Mouse (Mus musculus) lung, postnatal 14 days (tissue): ENCODE measurements around the gene Ccdc87.
"Not testable (repeated sequence)": the region's sequence is repeated elsewhere in the genome, so short reads cannot be mapped to it uniquely, and the experiment has no call there.

Experiments used
- DNase-seq: peaks from one replicate; pipeline ENCODE4 v3.0.0; 2021

Ccdc87 gene

DNA sequence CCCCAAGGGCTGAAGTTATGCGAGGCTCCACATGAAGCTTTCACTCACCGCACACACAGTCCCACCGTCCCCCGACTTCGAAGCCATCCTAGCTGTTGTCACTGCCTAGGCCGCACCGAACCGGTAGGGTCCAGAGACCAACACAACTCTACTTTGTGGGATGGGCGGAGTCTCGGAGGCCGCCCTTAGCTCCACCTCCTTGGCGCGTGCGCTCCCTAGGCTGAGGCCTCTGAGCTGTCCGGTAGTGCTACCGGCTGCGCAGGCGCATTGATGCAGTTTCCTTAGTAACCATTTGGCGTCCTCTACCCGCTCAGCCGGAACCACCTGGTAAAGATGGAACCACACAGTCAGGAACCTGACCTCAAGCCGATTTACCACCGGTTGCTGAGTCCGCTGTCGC is at the start of gene Ccdc87, which contains the start of gene Ccs:
Gene Ccdc87 (plus strand): TSS at position 218 of the 400 bp plus-strand sequence.
Gene Ccs (minus strand): TSS at position 184 of the 400 bp plus-strand sequence.
- peak; percentile 98 for DNase-seq

DNA sequence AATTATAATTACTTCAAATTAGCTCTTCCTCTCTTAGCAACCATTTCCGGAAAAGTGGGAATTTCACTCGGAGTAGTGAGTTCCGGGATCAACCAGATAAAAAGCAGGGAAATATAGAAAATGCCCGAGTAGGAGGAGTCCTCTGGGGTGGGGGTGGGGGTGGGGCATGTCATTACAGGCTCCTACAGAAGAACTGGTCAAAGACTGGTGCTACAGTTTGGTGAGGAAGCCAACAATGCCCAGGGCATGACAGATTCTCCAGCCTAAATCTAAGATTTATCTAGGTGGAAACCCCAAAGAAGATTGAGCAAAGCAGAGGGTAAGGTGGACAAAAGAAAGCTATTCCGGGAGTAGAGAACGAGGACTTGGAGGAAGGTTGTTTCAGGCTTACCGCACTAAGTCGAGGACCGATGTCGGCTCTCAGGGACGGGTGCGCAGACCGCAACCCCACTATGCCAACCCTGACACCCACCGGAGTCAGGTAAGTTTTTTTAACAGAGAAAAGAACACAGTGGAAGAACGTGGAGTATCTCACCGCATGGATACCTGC is 45.8 kb upstream of the Ccdc87 start:
- no peak for DNase-seq

DNA sequence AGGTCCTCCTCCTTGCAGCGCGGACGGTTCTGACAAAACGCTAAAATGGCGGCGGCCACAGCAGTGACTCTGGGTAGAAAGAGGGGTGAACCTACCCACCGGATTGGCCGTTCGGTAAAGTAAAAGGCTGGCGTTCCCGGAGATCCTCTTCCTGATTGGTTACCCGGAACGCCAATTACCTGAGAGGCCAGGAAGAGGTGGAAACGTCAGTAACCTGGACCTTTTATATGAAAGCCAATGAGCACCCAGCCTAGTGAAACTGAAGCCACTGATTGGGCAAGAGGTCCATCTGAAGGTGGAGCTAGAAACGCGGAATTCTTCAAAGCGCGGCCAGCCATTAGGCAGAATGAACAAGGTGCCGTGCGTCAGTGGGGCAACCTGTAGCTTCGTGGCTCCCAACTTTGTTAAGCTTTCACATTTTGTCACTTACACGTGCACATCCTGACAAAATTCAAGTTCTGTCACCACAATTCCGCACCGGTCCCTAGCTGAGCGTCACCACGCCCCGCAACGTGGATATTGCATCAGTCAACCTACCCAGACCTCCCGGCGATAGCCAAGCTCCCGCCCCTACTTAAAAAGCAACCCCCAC is 45.2 kb upstream of the Ccdc87 start, which contains the start of gene Rbm4:
Gene Rbm4 (minus strand): TSS at position 71 of the 592 bp plus-strand sequence.
- DNase-seq: peak; percentile 98

DNA sequence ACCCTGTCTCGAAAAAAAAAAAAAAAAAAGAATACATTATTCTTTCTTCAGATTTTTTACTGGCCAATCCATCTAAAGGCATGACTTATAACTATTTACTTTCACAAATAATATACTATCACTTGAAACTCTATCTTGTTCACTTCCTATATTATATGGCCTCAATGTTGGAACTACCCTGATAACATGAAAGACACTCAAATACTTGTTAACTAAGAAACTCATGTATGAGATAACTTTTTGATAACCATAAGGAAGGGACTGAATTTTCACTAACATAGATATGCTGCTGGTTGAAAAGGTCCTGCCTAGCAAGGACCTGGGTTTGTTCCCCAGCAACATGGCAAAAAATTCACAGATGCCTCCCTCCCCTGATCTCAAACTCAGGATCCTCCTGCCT is 43.2 kb upstream of the Ccdc87 start:
- no peak for DNase-seq

DNA sequence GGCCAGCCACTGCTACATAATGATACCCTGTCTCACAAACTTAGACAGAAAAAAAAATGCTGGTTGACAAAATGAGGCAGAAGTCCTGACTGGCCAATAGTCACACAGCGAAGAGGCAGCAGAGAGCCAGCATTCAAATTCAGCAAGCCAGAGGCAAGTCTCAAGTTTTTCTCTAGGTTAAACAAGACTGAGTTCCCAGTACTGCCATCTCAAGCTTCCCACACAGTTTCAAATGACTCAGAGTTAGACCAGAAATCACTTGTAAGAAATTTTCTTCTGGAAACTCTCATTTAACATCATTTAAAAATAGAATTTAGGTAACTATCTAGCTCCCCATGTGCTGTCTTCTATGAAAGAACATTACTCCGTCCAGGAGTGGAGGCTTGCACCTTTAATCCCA is 41.3 kb upstream of the Ccdc87 start:
- DNase-seq: no peak

DNA sequence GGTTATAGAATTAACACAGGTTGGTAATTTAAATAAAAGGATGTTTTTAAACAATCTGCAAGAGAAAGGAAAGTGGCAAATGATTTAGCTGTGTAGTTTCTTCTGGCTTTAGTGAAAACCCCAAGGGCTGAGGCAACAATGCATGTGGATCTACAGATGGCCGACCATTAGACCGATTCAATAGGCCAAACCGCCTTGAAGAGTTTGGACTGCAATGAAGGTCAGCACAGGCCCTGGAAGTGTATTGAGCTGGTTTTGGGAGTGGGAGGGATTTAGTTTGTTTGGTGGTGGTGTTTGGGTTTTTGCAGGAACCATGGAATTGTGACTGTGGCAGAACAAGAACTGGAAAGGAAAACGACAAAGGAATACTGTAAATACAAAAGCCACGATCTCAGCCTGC is 40.1 kb upstream of the Ccdc87 start:
- DNase-seq: no peak

DNA sequence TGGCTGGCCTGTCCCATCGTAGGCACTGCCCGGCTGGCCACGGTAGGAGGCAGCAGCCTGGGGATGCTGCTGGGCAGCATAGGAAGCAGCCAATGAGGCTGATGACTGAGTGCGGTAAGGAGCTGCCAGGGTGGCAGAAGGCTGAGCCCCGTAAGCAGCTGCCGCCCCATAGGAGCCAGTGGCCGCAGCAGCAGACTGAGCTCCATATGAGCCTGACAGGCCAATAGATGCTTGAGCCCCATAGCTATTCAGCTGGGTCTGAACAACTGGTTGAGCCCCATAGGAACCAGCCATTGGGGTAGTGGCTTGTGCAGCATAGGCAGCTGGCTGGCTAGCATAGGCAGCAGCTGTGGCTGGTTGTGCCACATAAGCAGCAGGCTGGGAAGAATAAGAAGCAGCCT is 36.5 kb upstream of the Ccdc87 start:
- no peak for DNase-seq

DNA sequence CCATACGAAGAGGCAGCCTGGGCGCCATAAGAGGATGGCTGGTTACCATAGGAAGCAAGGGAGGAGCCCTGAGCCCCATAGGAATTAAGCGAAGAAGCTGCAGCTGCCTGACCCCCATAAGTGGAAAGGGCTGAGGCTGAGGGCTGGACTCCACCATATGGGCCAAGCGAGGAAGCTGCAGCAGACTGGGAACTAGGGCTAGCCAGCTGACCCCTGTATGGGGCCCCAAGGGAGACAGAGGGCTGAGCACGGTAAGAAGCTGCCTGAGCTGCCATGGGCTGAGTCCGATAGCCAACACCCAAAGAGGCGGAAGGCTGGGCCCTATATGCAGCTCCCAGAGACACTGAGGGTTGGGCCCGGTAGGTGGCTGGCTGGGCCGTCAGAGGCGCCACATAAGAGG is 35.9 kb upstream of the Ccdc87 start:
- DNase-seq: no peak

DNA sequence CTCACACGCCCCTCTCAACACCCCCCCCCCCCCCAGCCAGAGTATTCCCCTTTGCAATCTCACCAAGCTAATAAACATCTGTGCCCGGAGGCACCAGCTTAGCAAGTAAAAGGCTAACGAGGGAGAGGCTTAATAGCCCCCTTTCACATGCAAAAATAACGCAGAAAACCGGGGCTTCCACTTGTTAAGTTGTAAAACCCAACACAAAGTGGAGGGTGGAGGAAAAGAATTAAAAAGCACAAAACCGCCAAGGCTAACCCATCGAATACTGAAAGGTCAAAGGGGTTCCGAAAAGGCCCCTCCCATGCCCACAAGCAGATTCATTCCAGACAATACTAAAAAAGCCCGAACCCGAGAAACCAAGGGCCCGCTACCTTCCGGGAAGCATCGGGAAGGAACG is 28.9 kb upstream of the Ccdc87 start:
- no peak for DNase-seq

DNA sequence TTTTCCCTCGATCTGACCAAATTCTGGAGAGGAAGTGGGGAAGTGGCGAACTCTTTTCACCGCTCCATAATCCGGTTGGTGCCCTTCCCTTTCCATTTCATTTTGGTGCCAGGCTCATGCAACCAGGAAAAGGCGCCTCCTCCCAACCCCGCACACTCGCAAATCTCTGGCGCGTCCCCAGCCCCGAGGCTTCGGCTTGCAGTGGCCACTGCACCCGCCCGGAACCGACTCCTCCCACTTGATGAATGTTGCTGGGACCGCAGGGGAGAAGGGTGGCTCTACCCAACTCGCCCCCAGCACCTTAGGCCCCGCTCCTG is 28.5 kb upstream of the Ccdc87 start:
- DNase-seq: no peak

DNA sequence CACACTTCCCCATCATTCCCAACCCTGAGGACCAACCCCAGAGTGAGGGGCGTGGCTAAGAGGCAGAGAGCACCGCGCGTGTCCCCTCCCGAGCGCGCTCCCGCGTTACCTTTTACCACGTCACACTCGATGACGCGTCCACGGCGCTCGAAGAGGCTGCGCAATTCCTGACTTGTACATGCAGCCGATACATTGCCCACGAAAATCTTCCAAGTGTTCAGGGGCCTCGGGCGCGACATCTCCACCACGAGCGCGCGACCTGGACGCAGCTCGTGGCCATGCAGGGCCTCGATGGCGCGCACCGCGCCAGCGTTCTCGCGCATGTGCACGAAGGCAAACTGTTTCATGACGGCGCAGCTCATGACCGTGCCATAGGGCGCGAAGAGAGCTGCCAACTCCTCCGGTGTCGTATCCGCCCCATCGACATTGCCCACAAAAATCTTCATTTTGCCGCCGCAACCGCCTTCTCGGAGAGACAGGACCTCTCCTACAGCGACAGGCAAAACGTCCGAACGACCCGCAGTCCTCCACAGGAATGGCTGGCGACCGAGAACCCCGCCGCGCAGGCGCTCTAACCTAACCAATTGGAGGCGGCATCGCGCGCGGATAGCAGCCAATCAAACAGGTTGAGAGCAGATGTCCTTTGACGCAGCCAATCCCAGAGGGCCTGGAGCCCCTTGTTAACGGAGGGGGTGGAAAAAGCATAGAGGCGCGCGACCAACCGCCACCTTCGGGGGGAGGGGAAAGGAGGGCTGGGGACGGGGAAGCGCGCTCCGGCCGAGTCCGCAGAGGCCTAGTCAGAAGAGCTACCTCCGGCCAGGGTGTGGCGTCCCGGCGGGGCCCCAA is 27.9 kb upstream of the Ccdc87 start, which contains the start of the genes Gm21992 and Rbm14:
Gene Gm21992 (minus strand): TSS at position 550 of the 846 bp plus-strand sequence.
Gene Rbm14 (minus strand): TSS at position 572 of the 846 bp plus-strand sequence.
- DNase-seq: peak; percentile 97

DNA sequence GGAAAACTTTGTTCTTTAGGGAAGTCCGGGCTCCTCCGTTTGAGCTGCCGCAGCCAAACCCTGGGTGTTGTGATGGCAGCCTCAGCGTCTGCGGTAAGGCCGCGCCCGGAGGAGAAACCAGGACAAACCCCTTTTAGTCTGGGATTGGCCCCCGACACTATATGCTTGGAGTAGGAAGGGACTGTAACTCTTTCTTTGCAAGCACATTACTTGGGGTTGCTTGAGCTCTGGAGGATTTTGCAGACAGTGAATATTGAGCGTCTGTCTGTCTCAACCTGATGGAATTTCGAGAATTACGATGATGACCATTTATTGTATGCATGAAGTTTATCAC is 27.3 kb upstream of the Ccdc87 start:
- no peak for DNase-seq

DNA sequence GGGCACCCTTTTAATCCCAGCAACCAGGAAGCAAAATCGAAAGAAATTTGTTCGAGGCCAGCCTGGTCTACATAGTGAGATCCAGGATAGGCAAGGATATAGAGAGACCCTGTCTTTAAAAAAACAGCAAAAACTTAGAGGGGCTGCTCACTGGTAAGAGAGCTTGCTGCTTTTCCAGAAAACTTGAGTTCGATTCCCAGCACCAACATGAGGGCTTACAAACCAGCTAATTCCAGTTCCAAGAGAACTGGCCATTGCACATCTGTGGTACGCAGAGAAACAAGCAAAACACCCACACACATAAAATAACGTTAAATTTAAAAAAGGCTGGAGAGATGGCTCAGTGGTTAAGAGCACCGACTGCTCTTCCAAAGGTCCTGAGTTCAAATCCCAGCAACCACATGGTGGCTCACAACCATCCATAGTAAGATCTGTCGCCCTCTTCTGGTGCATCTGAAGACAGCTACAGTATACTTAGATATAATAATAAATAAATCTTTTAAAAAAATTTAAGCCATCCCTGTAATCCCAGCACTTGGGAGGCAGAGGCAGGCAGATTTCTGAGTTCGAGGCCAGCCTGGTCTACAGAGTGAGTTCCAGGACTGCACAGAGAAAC is 26.7 kb upstream of the Ccdc87 start:
- not testable (repeated sequence) for DNase-seq

DNA sequence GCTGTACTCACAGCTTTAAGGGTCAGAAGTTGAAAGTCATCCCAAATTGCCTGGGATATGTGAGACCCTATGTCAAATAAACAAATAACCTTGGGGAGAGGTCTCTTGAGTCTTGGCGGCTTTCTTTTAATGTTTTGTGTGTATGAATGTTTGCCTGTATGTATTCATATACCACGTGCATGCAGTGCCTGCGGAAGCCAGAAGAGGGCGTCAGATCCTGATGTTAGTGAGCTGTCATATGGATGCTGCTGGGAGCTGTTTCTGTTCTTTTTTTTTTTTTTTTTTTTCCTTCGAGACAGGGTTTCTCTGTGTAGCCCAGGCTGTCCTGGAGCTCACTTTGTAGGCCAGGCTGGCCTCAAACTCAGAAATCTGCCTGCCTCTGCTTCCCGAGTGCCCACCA is 26.2 kb upstream of the Ccdc87 start:
- no peak for DNase-seq

DNA sequence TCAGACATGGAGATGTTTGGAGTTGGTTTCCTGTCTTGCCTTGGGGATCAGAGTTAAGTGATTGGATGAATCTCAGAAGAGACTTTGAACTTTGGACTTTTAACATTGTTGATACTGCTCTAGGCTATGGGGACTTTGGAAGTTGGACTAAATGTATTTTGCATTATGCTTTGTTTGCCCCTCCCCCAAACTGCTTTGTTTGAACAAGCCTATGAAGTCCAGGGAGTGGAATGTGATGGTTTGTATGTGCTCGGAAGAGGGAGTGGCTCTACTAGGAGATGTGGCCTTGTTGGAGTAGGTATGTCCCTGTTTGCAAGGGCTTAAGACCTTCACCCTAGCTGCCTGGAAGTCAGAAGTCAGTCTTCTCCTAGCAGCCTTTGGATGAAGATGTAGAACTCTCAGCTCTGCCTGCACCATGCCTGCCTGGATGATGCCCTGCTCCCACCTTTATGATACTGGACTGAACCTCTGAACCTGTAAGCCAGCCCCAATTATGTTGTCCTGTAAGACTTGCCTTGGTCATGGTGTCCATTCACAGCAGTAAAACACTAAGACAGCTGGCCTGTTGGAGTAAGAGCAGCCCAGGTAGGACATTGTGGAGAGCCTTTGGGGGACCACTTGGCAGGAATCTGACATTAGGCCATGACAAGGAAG is 21.9 kb upstream of the Ccdc87 start:
- DNase-seq: no peak

DNA sequence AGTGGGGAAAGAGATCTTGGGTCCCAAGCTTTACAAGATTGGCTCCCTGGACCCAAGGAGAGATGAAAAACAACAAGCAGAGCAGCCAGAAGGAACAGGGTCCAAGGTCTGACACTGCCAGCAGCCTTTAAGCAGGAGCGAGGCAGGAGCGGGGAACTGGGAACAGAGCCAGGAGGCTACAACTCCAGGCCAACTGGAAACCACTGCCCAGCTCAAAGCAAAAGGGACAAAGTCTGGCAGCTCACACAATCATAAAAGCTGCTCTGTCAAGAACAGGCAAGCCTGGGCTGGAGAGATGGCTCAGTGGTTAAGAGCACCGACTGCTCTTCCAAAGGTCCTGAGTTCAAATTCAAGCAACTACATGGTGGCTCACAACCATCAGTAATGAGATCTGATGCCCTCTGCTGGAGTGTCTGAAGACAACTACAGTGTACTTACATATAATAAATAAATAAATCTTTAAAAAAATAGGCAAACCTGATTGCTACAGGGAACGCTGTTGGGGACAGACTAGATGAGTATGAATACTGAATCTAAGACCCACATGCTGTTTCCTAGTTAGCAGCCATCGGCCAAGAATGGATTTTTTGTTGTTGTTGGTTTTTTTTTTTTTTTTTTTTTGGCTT is 18.4 kb upstream of the Ccdc87 start:
- DNase-seq: peak; percentile 73

DNA sequence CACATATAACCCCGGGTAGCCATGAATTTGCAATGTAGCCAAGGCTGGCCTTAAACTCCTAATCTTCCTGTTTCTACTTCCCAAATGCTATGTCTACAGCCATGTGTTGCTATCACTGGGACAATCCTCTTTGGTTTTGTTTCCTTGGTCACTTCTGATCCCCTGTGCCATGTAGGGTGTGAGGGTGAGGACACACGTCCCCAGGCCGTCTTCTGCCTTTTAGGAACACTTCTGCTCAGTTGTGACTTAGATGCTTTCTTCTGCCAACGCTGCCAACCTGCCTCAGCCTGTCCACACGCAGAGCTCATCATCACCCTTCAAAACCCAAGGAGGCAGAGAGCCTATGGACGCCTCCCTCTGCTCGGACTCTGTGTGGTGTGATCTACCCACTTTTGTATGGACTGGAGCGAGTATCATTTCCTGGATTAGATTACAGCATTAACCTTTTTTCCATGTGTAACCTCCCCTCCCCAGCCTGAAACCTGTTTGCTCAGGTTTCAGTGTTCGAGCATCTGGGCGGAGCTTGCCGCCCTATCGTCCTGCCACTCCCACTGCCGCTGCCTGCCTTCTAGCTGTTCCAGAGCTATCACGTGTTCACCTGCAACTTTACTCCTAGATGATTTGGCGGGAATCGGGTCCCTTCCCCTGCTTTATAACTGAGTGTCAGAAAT is 10.6 kb upstream of the Ccdc87 start:
- DNase-seq: no peak

DNA sequence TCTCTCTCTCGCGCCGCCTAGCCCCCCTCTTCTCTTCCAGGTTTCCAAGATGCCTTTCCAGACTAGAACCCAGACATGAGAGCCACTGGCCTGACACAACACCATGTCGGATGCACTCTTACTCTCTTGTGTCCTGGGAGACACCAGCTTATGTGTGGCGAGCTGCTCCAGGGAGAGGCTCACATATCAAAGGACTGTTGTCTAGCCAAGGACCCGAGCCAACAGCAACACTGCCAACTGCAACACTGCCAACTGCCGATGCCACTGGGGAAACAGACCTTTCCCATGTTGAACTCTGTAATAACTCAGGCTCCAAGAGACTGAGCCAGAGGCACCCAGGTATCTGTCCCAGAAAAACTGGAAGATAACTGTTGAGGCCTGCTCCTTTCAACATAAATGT is 10.0 kb upstream of the Ccdc87 start:
- DNase-seq: no peak

DNA sequence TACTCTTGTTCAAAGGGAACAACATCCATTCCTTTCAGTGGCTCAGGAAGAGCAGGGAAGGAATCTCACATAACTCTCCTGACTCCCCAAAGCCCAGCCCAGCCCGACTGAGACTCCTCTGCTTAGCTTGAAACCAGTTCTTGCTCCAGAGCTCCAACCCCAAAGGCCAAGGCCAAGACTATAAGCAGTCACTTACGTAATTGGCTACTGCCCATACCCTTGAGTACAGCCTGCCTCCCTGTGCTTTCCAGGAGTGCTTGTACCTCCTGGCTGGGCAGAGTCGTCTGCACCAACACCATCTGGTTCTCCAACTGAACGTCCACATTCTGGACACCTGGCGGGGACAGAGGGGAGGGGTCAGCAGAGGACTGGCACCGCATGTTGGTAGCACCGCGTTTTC is 5.2 kb upstream of the Ccdc87 start:
- no peak for DNase-seq

DNA sequence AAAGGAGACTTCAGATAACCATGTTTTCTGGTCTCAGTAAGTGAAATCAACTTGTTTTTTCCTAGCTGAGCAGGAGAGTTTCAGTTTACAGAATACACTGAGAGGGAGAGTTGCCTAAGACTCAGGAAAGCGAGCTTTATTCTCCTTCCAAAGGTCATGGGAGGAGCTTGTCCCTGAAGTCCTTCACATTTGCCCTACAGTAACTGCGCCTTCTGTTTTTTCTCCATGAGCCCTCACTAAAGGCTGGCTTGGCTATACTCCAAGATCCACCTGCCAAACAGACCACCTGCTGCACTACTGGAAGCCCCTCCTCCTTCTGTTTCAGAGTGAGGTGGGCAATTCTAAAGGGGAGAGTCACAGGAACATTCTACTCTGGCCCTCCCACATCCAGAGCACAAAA is 3.1 kb upstream of the Ccdc87 start:
- no peak for DNase-seq

DNA sequence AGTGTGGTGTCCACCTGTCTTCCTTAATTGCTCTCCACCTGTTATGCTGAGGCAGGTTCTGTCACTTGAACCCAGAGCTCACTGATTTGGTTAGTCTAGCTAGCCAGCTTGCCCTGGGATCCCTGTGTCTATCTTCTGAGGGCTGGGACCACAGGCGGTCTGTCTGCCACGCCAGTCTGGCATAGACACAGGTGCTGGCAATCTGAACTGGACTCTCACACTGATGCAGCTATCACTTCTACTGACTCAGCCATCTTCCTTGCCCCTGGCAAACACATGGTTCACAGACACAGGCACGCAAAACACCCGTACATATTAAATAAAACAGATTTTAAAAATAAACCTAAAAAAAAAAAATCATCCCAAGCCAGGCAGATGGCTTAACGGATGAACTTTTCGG is 2.1 kb upstream of the Ccdc87 start:
- DNase-seq: no peak

DNA sequence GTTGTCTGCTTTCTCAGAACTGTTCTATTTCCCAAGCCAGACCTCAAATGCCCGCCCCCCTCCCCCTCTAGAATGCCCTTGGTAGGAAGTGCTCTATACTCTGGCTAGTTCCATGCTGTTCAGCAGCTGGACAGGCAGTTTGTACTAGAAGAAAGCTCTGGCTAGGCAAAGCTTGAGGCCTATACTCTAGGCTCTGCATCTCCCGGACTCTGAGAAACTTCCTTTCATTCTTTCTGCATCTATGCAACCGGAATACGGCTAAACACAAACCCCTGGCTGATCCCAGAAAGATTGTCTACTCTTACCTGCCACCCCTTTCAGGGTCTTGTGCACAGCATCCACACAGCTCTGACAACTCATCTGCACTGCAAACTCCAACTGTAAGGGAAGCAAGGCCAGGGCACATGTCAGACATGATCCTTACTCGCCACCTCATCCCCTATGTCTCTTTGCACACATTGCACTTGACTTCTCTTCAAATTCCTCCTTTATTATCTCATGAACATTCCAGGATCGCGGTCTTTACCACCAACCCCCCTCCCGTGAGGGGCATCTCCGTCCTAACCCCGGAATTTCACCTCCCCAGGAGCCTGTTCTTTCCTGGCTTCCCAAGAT is 533 bp upstream of the Ccdc87 start:
- DNase-seq: no peak
